Mouse (Mus musculus): ENCODE data around the gene Klf12. TPM values are rescaled to one million over a fixed set of nuclear protein-coding genes. Genes with fewer than 3 reads are reported as not detected.
A peak's percentile ranks its signal among the peaks of the same experiment; 100 is the strongest.

Gene Klf12
- polyA plus RNA-seq, 1 experiment from 2014 or later = 3.1 TPM

GRCm38 (mm10) chr14:100187372-100187771 lies 97.1 kb downstream of the Klf12 start:
- no peak for TF ChIP-seq CTCF (IDR thresholded peaks at IDR 0.05; ENCODE audit: low read depth)
- Histone ChIP-seq H3K27ac (ENCODE audit: low read depth, low read length) (no peak overlapping the region), H3K4me3 (ENCODE audit: low read depth, low read length) (no peak overlapping the region), H3K4me2 (replicated peaks; ENCODE audit: low read depth) (no peak overlapping the region), H3K4me1 (replicated peaks; ENCODE audit: control insufficient read depth, insufficient read depth, low read length) (no peaks in the 10 kb centered on the region), H3K9me3 (ENCODE audit: control insufficient read depth) (no peaks in the 10 kb centered on the region), H3K27me3 (replicated peaks; ENCODE audit: control insufficient read depth, insufficient read depth, low read length) (no peaks in the 10 kb centered on the region), H3K36me3 (ENCODE audit: control insufficient read depth, insufficient read depth) (no peaks in the 10 kb centered on the region), H3K9ac (ENCODE audit: low read depth, low read length) (no peak overlapping the region)
- WGBS = 91% methylated on average over 3 of the region's 3 CpGs
- no peak for ATAC-seq

- Histone ChIP-seq H3K4me1 (replicated peaks; ENCODE audit: control insufficient read depth, insufficient read depth, low read length) (no peaks in the 10 kb centered on the region), H3K27ac (ENCODE audit: low read depth, low read length) (no peak overlapping the region), H3K4me3 (ENCODE audit: low read depth, low read length) (no peak overlapping the region), H3K4me2 (replicated peaks; ENCODE audit: low read depth) (no peak overlapping the region), H3K27me3 (replicated peaks; ENCODE audit: control insufficient read depth, insufficient read depth, low read length) (no peaks in the 10 kb centered on the region), H3K9ac (ENCODE audit: low read depth, low read length) (no peak overlapping the region), H3K9me3 (ENCODE audit: control insufficient read depth) (no peaks in the 10 kb centered on the region), H3K36me3 (ENCODE audit: control insufficient read depth, insufficient read depth) (no peaks in the 10 kb centered on the region)
- 85% methylated on average over 3 of the region's 3 CpGs for WGBS
- no peak for ATAC-seq
- peak; percentile 53 for TF ChIP-seq CTCF (IDR thresholded peaks at IDR 0.05; ENCODE audit: low read depth)
Measured at GRCm38 (mm10) chr14:100177796-100178195, 106.7 kb downstream of the Klf12 start.

- Histone ChIP-seq H3K27ac (ENCODE audit: low read depth, low read length) (no peak overlapping the region), H3K27me3 (replicated peaks; ENCODE audit: control insufficient read depth, insufficient read depth, low read length) (no peaks in the 10 kb centered on the region), H3K9me3 (ENCODE audit: control insufficient read depth) (no peaks in the 10 kb centered on the region), H3K36me3 (ENCODE audit: control insufficient read depth, insufficient read depth) (no peaks in the 10 kb centered on the region), H3K9ac (ENCODE audit: low read depth, low read length) (no peak overlapping the region), H3K4me3 (ENCODE audit: low read depth, low read length) (no peak overlapping the region), H3K4me1 (replicated peaks; ENCODE audit: control insufficient read depth, insufficient read depth, low read length) (no peaks in the 10 kb centered on the region), H3K4me2 (replicated peaks; ENCODE audit: low read depth) (no peak overlapping the region)
- no peak for ATAC-seq
- 89% methylated on average over 2 of the region's 2 CpGs for WGBS
- TF ChIP-seq CTCF (IDR thresholded peaks at IDR 0.05; ENCODE audit: low read depth) = 0 out of 2 replicates have a peak, but pooled peaks have one; percentile 4
Measured at GRCm38 (mm10) chr14:100165075-100165474, 119.4 kb downstream of the Klf12 start.

GRCm38 (mm10) chr14:100156639-100157038 lies 127.8 kb downstream of the Klf12 start:
- no peak overlapping the region for H3K9ac ChIP-seq (ENCODE audit: low read depth, low read length)
- ATAC-seq = no peak
- H3K4me3 ChIP-seq (ENCODE audit: low read depth, low read length) = no peak overlapping the region
- H3K27me3 ChIP-seq (replicated peaks; ENCODE audit: control insufficient read depth, insufficient read depth, low read length) = no peaks in the 10 kb centered on the region
- H3K36me3 ChIP-seq (ENCODE audit: control insufficient read depth, insufficient read depth) = no peaks in the 10 kb centered on the region
- no peaks in the 10 kb centered on the region for H3K9me3 ChIP-seq (ENCODE audit: control insufficient read depth)
- no peaks in the 10 kb centered on the region for H3K4me1 ChIP-seq (replicated peaks; ENCODE audit: control insufficient read depth, insufficient read depth, low read length)
- H3K4me2 ChIP-seq (replicated peaks; ENCODE audit: low read depth) = no peak overlapping the region
- no peak overlapping the region for H3K27ac ChIP-seq (ENCODE audit: low read depth, low read length)
- TF ChIP-seq CTCF (IDR thresholded peaks at IDR 0.05; ENCODE audit: low read depth) = no peak

- 90% methylated on average over 8 of the region's 8 CpGs for WGBS
- no peak overlapping the region for H3K4me2 ChIP-seq (replicated peaks; ENCODE audit: low read depth)
- no peak for TF ChIP-seq CTCF (IDR thresholded peaks at IDR 0.05; ENCODE audit: low read depth)
- ATAC-seq = no peak
- no peak overlapping the region for H3K4me3 ChIP-seq (ENCODE audit: low read depth, low read length)
- H3K4me1 ChIP-seq (replicated peaks; ENCODE audit: control insufficient read depth, insufficient read depth, low read length) = no peaks in the 10 kb centered on the region
- H3K27ac ChIP-seq (ENCODE audit: low read depth, low read length) = no peak overlapping the region
- no peaks in the 10 kb centered on the region for H3K27me3 ChIP-seq (replicated peaks; ENCODE audit: control insufficient read depth, insufficient read depth, low read length)
- no peaks in the 10 kb centered on the region for H3K9me3 ChIP-seq (ENCODE audit: control insufficient read depth)
- H3K9ac ChIP-seq (ENCODE audit: low read depth, low read length) = no peak overlapping the region
- H3K36me3 ChIP-seq (ENCODE audit: control insufficient read depth, insufficient read depth) = no peaks in the 10 kb centered on the region
Measured at GRCm38 (mm10) chr14:100147666-100148065, 136.8 kb downstream of the Klf12 start.

- Histone ChIP-seq H3K4me3 (ENCODE audit: low read depth, low read length) (no peak overlapping the region), H3K27ac (ENCODE audit: low read depth, low read length) (no peak overlapping the region), H3K9me3 (ENCODE audit: control insufficient read depth) (no peaks in the 10 kb centered on the region), H3K4me2 (replicated peaks; ENCODE audit: low read depth) (no peak overlapping the region), H3K4me1 (replicated peaks; ENCODE audit: control insufficient read depth, insufficient read depth, low read length) (no peaks in the 10 kb centered on the region), H3K9ac (ENCODE audit: low read depth, low read length) (no peak overlapping the region), H3K36me3 (ENCODE audit: control insufficient read depth, insufficient read depth) (no peaks in the 10 kb centered on the region), H3K27me3 (replicated peaks; ENCODE audit: control insufficient read depth, insufficient read depth, low read length) (no peaks in the 10 kb centered on the region)
- WGBS = 93% methylated on average over 1 of the region's 1 CpGs
- TF ChIP-seq CTCF (IDR thresholded peaks at IDR 0.05; ENCODE audit: low read depth) = no peak
- ATAC-seq = no peak
Measured at GRCm38 (mm10) chr14:100140370-100140769, 144.1 kb downstream of the Klf12 start.

- no peaks in the 10 kb centered on the region for H3K36me3 ChIP-seq (ENCODE audit: control insufficient read depth, insufficient read depth)
Measured at GRCm38 (mm10) chr14:100134304-100134703, 150.2 kb downstream of the Klf12 start.

More at GRCm38 (mm10) chr14:100134304-100134703, 150.2 kb downstream of the Klf12 start:
- WGBS = 76% methylated on average over 9 of the region's 9 CpGs
- Histone ChIP-seq H3K9me3 (ENCODE audit: control insufficient read depth) (no peaks in the 10 kb centered on the region), H3K27ac (ENCODE audit: low read depth, low read length) (no peak overlapping the region), H3K4me1 (replicated peaks; ENCODE audit: control insufficient read depth, insufficient read depth, low read length) (no peaks in the 10 kb centered on the region), H3K9ac (ENCODE audit: low read depth, low read length) (no peak overlapping the region), H3K4me2 (replicated peaks; ENCODE audit: low read depth) (no peak overlapping the region), H3K4me3 (ENCODE audit: low read depth, low read length) (no peak overlapping the region), H3K27me3 (replicated peaks; ENCODE audit: control insufficient read depth, insufficient read depth, low read length) (no peaks in the 10 kb centered on the region)
- TF ChIP-seq CTCF (IDR thresholded peaks at IDR 0.05; ENCODE audit: low read depth) = no peak
- no peak for ATAC-seq
